Mouse (Mus musculus): ENCODE measurements around the gene Stip1. TPM values are rescaled to one million over a fixed set of nuclear protein-coding genes. Genes with fewer than 3 reads are reported as not detected.

Gene Stip1
- total and polyA plus RNA-seq, 3 experiments: 284 to 430 (median 370) TPM

DNA sequence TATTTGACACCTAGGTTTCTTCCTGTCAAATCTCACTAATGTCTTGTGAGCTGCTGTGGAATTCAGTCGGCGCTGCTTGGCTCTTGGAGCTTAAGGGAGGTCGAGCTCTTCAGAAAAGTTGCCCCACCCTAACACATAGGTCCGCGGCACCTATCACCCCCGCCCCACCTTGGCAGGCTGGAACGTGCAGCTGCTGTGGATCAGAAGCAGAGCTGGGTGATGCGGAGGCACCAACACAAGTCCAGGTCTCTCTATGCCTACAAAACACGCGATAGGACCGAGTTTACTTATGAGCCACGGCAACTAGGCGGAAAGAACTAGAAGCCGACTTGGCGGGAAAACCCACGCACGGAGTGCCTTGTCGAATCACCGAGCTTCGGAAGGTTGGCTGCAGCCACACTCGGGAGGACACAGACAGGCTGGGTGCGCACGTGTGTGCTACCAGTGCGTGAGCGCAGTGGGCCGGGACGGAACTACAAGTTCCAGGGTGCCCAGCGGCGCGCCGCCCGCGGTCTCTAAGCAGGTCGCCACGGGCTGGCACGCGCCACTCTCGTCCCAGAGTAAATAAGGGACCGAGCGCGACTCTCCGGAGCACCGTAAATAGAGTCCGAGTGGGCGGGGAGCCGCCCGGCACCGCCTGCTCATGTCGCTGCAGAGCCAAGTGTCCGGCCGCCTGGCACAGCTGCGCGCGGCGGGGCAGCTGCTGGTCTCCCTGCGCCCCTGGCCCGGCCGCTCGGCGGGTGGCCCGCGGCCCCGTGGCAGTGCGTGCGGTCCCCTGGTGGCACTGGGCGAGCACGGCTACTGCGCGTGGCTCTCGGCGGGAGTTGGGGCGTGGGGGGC, 16.7 kb upstream of the Stip1 start, which contains the start of gene Macrod1:
Macrod1 (plus strand) TSS at position 563 of the 840 bp plus-strand sequence.
- Histone ChIP-seq H3K36me3 (ENCODE audit: control insufficient read depth in 1 of 2, insufficient read depth in 2 of 2, low read length in 2 of 2) (peaks cover 0 to 6% of the 10 kb centered on the region in 2 experiments; a peak in 2 of 4 replicates), H3K9ac (ENCODE audit: control insufficient read depth, low read depth, low read length, poor library complexity, severe bottlenecking) (peak within 1 kb of the TSS; percentile 73), H3K79me2 (ENCODE audit: control insufficient read depth, insufficient read depth, low read length, poor library complexity) (no peaks in the 10 kb centered on the region; the same call in 1 of the 2 replicates), H3K9me3 (replicated peaks; ENCODE audit: insufficient read depth, low read length) (no peaks in the 10 kb centered on the region), H3K27ac (ENCODE audit: control insufficient read depth, low read depth, low read length) (0 out of 2 replicates have a peak within 1 kb of the TSS, but pooled peaks have one; percentile 3), H3K4me3 (ENCODE audit: control insufficient read depth in 1 of 2, insufficient read depth in 1 of 2, low read depth in 2 of 2, low read length in 2 of 2) (peak within 1 kb of the TSS; percentile 62 to 76), H3K27me3 (ENCODE audit: control insufficient read depth in 1 of 2, insufficient read depth in 2 of 2, low read length in 2 of 2) (no peaks in the 10 kb centered on the region), H3K4me1 (ENCODE audit: control insufficient read depth in 1 of 2, insufficient read depth in 2 of 2, low read length in 2 of 2) (peaks cover 0 to 13% of the 10 kb centered on the region in 2 experiments; a peak in 1 of 4 replicates)
- DNase-seq (ENCODE audit: low read depth, low spot score): peak; percentile 90
- TF ChIP-seq E2F4 (IDR thresholded peaks at IDR 0.05; ENCODE audit: borderline replicate concordance, low read depth, low read length) (peak; percentile 64; the same call in 1 of the 2 replicates), TCF12 (IDR thresholded peaks at IDR 0.05; ENCODE audit: low read depth, low read length) (peak; percentile 47; the same call in 1 of the 2 replicates), GATA1 (IDR thresholded peaks at IDR 0.05; ENCODE audit: low read depth, low read length) (no peak), ETS1 (IDR thresholded peaks at IDR 0.05; ENCODE audit: low read depth, low read length) (peak; percentile 32; the same call in 1 of the 2 replicates), RCOR1 (IDR thresholded peaks at IDR 0.05; ENCODE audit: low read depth, low read length) (no peak), ZNF384 (IDR thresholded peaks at IDR 0.05; ENCODE audit: low read depth, low read length) (no peak), CHD1 (IDR thresholded peaks at IDR 0.05; ENCODE audit: low read depth, low read length) (no peak), GABPA (IDR thresholded peaks at IDR 0.05; ENCODE audit: low read depth, low read length) (no peak), POLR2A (IDR thresholded peaks at IDR 0.05; ENCODE audit: control insufficient read depth in 1 of 2, insufficient read depth in 1 of 2, low read depth in 1 of 2, low read length in 2 of 2, poor library complexity in 1 of 2) (peak; percentile 22 to 68; a peak in 3 of 4 replicates), KAT2A (conservative IDR thresholded peaks at IDR 0.05; ENCODE audit: low read depth, low read length) (peak; percentile 56), SMC3 (IDR thresholded peaks at IDR 0.05; ENCODE audit: low read depth, low read length) (no peak), JUND (IDR thresholded peaks at IDR 0.05; ENCODE audit: low read depth, low read length) (no peak), RAD21 (IDR thresholded peaks at IDR 0.05; ENCODE audit: low read depth, low read length) (no peak), SIN3A (IDR thresholded peaks at IDR 0.05; ENCODE audit: low read length) (peak; percentile 97), CTCF (IDR thresholded peaks at IDR 0.05 in 2 of 3, conservative IDR thresholded peaks at IDR 0.05 in 1 of 3; ENCODE audit: control insufficient read depth in 1 of 3, insufficient read depth in 1 of 3, low read depth in 2 of 3, low read length in 3 of 3, poor library complexity in 1 of 3, severe bottlenecking in 1 of 3) (no peak), NRF1 (IDR thresholded peaks at IDR 0.05; ENCODE audit: insufficient read depth, low read depth, low read length, poor library complexity, severe bottlenecking) (peak; percentile 51; the same call in 1 of the 2 replicates), CHD2 (IDR thresholded peaks at IDR 0.05; ENCODE audit: low read length) (no peak), MAFK (IDR thresholded peaks at IDR 0.05; ENCODE audit: borderline replicate concordance, low read depth, low read length) (no peak), ZKSCAN1 (IDR thresholded peaks at IDR 0.05; ENCODE audit: low read depth, low read length) (no peak), USF2 (IDR thresholded peaks at IDR 0.05; ENCODE audit: borderline replicate concordance in 1 of 2, insufficient read depth in 1 of 2, low read depth in 1 of 2, low read length in 2 of 2) (no peak), USF1 (IDR thresholded peaks at IDR 0.05; ENCODE audit: low read depth, low read length) (peak; percentile 45), HCFC1 (IDR thresholded peaks at IDR 0.05; ENCODE audit: low read depth, low read length) (peak; percentile 92), MYB (IDR thresholded peaks at IDR 0.05; ENCODE audit: low read depth, low read length) (no peak), NELFE (IDR thresholded peaks at IDR 0.05; ENCODE audit: low read depth, low read length) (peak; percentile 66), TAL1 (IDR thresholded peaks at IDR 0.05; ENCODE audit: low read length) (no peak), TBP (IDR thresholded peaks at IDR 0.05; ENCODE audit: low read depth, low read length) (peak; percentile 28; the same call in 1 of the 2 replicates), MAX (IDR thresholded peaks at IDR 0.05; ENCODE audit: low read length) (peak; percentile 94), BHLHE40 (IDR thresholded peaks at IDR 0.05; ENCODE audit: borderline replicate concordance, low read depth, low read length) (peak; percentile 87), MYC (IDR thresholded peaks at IDR 0.05; ENCODE audit: low read depth, low read length) (peak; percentile 94), MAZ (IDR thresholded peaks at IDR 0.05; ENCODE audit: low read depth, low read length) (no peak), POLR2AphosphoS5 (IDR thresholded peaks at IDR 0.05; ENCODE audit: borderline replicate concordance, low read depth, low read length) (no peak), POLR2AphosphoS2 (IDR thresholded peaks at IDR 0.05; ENCODE audit: low read length) (no peak), UBTF (IDR thresholded peaks at IDR 0.05; ENCODE audit: borderline replicate concordance, insufficient read depth, low read depth, low read length) (no peak), EP300 (IDR thresholded peaks at IDR 0.05; ENCODE audit: low read depth in 1 of 2, low read length in 2 of 2) (no peak), ELF1 (IDR thresholded peaks at IDR 0.05; ENCODE audit: low read depth, low read length) (no peak), ZMIZ1 (IDR thresholded peaks at IDR 0.05; ENCODE audit: low read depth, low read length) (no peak)
